Comparison of ENCODE assay signal across 8 mouse cellular contexts in the genomic region with DNA sequence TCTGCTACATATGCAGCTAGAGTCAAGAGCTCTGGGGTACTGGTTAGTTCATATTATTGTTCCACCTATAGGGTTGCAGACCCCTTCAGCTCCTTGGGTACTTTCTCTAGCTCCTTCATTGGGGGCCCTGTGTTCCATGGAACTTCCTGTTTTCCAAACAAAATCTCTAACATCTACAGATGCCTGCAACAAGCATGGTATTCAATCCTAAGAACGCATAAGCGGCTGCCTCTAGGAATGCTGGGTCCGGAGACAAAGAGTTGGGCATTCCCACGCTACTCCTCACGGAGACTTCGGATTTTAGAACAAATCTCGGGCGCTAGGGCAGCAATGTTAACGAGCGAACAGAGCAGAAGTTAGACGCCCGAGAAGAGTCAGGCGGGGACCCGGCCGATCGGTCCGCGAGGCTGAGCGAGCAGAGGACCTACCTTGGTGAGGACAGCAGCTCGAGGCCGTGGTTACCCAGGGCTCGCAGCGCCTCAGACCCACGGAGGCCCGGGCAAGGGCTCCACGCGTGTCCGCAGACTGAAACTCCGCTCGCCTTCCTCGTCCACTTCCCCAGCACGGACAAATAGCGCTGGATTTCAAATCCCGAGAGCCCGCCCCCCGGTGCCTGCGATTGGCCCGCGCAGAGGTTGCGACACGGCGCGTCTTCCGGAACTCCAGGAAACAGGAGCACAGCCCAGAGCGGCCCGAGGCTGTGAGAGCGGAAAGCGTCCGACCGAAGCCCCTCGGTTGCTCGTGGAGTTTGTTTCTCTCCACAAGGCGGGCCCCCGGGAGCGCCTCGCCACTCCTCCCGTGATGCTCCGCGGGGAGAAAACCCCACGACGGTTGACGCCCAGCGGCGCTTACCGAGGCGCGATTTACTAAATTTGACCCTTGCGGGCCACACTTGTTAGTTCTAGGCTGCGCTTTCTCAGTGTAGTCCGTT. TPM values are rescaled to one million over a fixed set of nuclear protein-coding genes. Genes with fewer than 3 reads are reported as not detected.
DNase-seq lines count a peak whose midpoint lies in the region; ATAC-seq lines count a peak whose summit lies in the region.

A gene (minus strand): TSS at position 584 of the 931 bp plus-strand sequence.

- ATAC-seq in megakaryocyte progenitor cell, adult 5-6 weeks (replicated peaks; ENCODE audit: poor library complexity): peak; percentile 95

- DNase-seq in adipocyte (ENCODE audit: low spot score): peak; percentile 94
- DNase-seq in embryo, embryonic 10 days (ENCODE audit: low spot score): peak; percentile 96
- peak; percentile 93 for DNase-seq in gastrocnemius, postnatal 10 days
- DNase-seq in induced T-regulatory cell, adult 2 months (ENCODE audit: low read depth): peak; percentile 98
- peak; percentile 84 to 93 for DNase-seq in left cerebral cortex, adult 9 months (ENCODE audit: low spot score in 2 of 2)
- peak; percentile 93 for DNase-seq in right cerebral cortex, postnatal 14 days
- peak; percentile 92 to 94 for DNase-seq in urinary bladder, postnatal 36 days (ENCODE audit: low spot score in 2 of 2)

RNA-seq across cellular contexts. Expression of the gene that starts here (rescaled TPM):
- total RNA-seq in gastrocnemius, postnatal 10 days (2021): 1 to 10 TPM; 2.8 to 4.8 TPM
- total RNA-seq in megakaryocyte progenitor cell, adult 5-6 weeks (2015): 79.5 and 86.2 TPM in 2 replicates
- total RNA-seq in megakaryocyte progenitor cell, adult 5-6 weeks (2017): 50.8 and 86.7 TPM in 2 replicates

Comparison
In these comparisons a context has a peak if more than half of its experiments do, and no peak if none do; other contexts are left out.
1. Peak in every context shown above with its lines: DNase-seq and ATAC-seq.
2. RNA of the gene that starts here (total RNA-seq): 50.8 to 86.7 TPM in megakaryocyte progenitor cell, adult 5-6 weeks; 2.8 to 4.8 TPM in gastrocnemius, postnatal 10 days; every median in the first group is over 4 times any median in the second.